Mouse (Mus musculus) heart, adult 2 months (tissue): ENCODE measurements at regions not wholly inside any gene's neighbourhood (a gene's known extent, or its start where the extent isn't known, plus 50 kb on each side); places are given as distances from the start of the nearest gene placed in this dataset.

ENCODE experiments used
- DNase-seq, 2 experiments: peaks; one replicate each; pipeline ENCODE4 v3.0.0; 2021
- H3K27ac ChIP-seq: fragments of 200-600 bp; 2 replicates; pipeline ENCODE4 v1.8.1; 2022
- H3K27me3 ChIP-seq: fragments of 200-500 bp; 2 replicates; pipeline ENCODE4 v1.6.1; 2012; ENCODE audit warnings: mild to moderate bottlenecking, low read length, inconsistent platforms, mixed read lengths; ENCODE audit not compliant: control insufficient read depth, insufficient read depth
- H3K36me3 ChIP-seq: fragments of 200-500 bp; 2 replicates; pipeline ENCODE4 v1.6.1; 2012; ENCODE audit warnings: low read length, inconsistent platforms; ENCODE audit not compliant: control insufficient read depth, insufficient read depth
- H3K4me1 ChIP-seq: fragments of 200-500 bp; 2 replicates; pipeline ENCODE4 v1.6.1; 2011; ENCODE audit warnings: low read length; ENCODE audit not compliant: control insufficient read depth, insufficient read depth
- H3K4me3 ChIP-seq: fragments of 200-600 bp; 2 replicates; pipeline ENCODE4 v1.8.1; 2022
- H3K79me2 ChIP-seq: fragments of 200-500 bp; replicated peaks from 2 replicates; pipeline ENCODE4 v1.6.1; 2012; ENCODE audit warnings: mild to moderate bottlenecking, inconsistent platforms, low read length, moderate library complexity, mixed read lengths; ENCODE audit not compliant: control insufficient read depth, insufficient read depth
- H3K9ac ChIP-seq: fragments of 200-500 bp; 2 replicates; pipeline ENCODE4 v1.6.1; 2012; ENCODE audit warnings: low read depth, mild to moderate bottlenecking, control low read depth, inconsistent platforms, low read length, mixed read lengths
- CTCF ChIP-seq: fragments of 200-600 bp; IDR thresholded peaks from 2 replicates; pipeline ENCODE4 v1.8.1; 2022; ENCODE audit warnings: antibody characterized with exemption, mild to moderate bottlenecking, moderate library complexity
- EP300 ChIP-seq: fragments of 200-500 bp; IDR thresholded peaks from 2 replicates; pipeline ENCODE4 v1.6.1; 2011; ENCODE audit warnings: low read depth, low read length, control low read depth; ENCODE audit not compliant: insufficient read depth
- POLR2A ChIP-seq: fragments of 200-500 bp; IDR thresholded peaks from 2 replicates; pipeline ENCODE4 v1.6.1; 2011; ENCODE audit warnings: mild to moderate bottlenecking, low read depth, low read length, control low read depth; ENCODE audit not compliant: insufficient read depth
- WGBS: fragments of 180-500 bp; shearing (Covaris S2); methylation state at CpG from one replicate; pipeline ENCODE4 v1.1.7; 2018; 5-methylcytosine and 5-hydroxymethylcytosine counted together
- intact Hi-C: fragments of 180-260 bp; cut with DNase I; formaldehyde crosslinking; loops from one replicate; pipeline ENCODE4 v1.15.1; 2025
- microRNA-seq, 2 experiments: library from miRNA; unstranded; fragments of <30 nt; microRNA quantifications; one replicate each; pipeline ENCODE4 v1.2.0; 2021

GRCm38 (mm10) chr11:32884744-32885143 lies 60.3 kb upstream of the Smim23 start:
- no peak for TF ChIP-seq EP300
- no peak for TF ChIP-seq POLR2A
- TF ChIP-seq CTCF: no peak
- Histone ChIP-seq H3K4me3 (no peak overlapping the region), H3K79me2 (no peaks in the 10 kb centered on the region), H3K9ac (no peak overlapping the region), H3K4me1 (no peaks in the 10 kb centered on the region), H3K36me3 (no peaks in the 10 kb centered on the region), H3K27me3 (no peaks in the 10 kb centered on the region), H3K27ac (no peak overlapping the region)
- 62% methylated on average over 4 of the region's 4 CpGs for WGBS
- DNase-seq: no peak
- intact Hi-C loops: no loop called here

DNA sequence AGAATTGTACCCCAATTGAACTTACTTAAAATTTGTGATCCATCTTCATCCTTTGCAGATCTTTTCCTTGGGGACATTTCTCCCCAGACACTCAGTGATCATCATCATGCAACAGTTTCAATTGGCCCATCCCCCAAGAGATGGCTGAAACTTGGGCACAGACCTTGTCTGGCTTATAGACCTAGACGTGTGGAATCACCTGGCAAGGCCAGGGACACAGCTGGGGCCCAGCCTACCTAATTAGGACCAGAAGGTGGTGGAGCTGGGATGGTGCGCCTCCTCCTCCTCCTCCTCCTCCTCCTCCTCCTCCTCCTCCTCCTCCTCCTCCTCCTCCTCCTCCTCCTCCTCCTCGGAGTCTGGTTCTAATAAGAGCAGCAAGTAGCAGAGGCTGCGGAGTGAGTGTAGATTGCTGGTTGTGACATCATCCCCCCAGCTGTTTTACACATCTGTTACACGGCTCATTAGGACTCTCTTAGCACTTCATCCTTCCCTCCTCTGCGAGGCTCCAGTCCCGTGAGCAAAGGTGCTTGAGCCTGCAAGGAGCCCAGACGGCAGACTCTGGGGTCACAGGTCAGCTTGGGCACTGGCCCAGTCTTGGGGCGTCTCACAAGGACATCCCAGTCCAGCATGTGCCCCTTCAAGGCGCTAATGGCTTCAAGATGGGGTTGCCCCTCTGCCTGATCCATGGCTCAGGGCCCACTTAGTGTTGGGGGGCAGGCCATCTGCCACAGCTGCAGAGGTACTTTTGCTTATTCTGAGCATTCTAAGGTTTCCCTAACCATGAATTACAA lies 58.9 kb upstream of the Smim23 start:
- DNase-seq: no peak
- Histone ChIP-seq H3K27me3 (no peaks in the 10 kb centered on the region), H3K4me1 (no peaks in the 10 kb centered on the region), H3K36me3 (no peaks in the 10 kb centered on the region), H3K9ac (no peak overlapping the region), H3K27ac (no peak overlapping the region), H3K79me2 (no peaks in the 10 kb centered on the region), H3K4me3 (no peak overlapping the region)
- no peak for TF ChIP-seq POLR2A
- no peak for TF ChIP-seq EP300
- no peak for TF ChIP-seq CTCF
- intact Hi-C loops: no loop called here
- 52% methylated on average over 9 of the region's 10 CpGs for WGBS

DNA sequence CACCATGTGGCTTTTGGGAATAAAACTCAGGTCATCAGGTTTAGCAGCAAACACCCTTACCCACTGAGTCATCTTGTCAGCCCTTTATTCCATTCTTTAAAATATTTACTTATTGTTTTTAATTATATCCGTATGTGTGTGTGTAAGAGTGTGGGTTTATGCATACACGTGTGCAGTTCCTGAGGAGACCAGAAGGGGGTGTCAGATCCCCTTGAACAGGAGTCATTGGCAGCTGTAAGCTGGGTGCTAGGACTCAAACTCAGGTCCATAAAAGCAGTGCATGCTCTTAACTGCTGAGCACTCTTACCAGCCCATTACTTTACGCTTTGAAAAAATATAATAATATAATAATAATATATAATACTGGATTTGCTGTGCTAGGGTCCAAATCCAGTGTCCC lies 54.6 kb upstream of the Smim23 start:
- no peak overlapping the region for H3K27ac ChIP-seq
- intact Hi-C loops: no loop called here
- TF ChIP-seq CTCF (0 out of 2 replicates have a peak, but pooled peaks have one; percentile 7), POLR2A (no peak)
- H3K4me3 ChIP-seq: no peak overlapping the region
- no peaks in the 10 kb centered on the region for H3K79me2 ChIP-seq
- no peaks in the 10 kb centered on the region for H3K27me3 ChIP-seq
- H3K4me1 ChIP-seq: no peaks in the 10 kb centered on the region
- DNase-seq: no peak
- H3K36me3 ChIP-seq: no peaks in the 10 kb centered on the region
- H3K9ac ChIP-seq: no peak overlapping the region
- 95% methylated on average over 3 of the region's 3 CpGs for WGBS

Small RNAs in the stretch of these regions (microRNA-seq; reads per million reads assigned to microRNA genes)
- 0 reads per million in 2 experiments for gene Gm26052
